Mouse (Mus musculus) lung, adult 2 months (tissue): ENCODE measurements around the gene Eif3k.

Experiments used
- CTCF ChIP-seq: fragments of 200-500 bp; IDR thresholded peaks from 2 replicates; pipeline ENCODE4 v1.5.1; 2011; ENCODE audit warnings: mild to moderate bottlenecking, low read length, control low read depth; ENCODE audit not compliant: insufficient read depth
- POLR2A ChIP-seq: fragments of 200-500 bp; IDR thresholded peaks from 2 replicates; pipeline ENCODE4 v1.6.1; 2011; ENCODE audit warnings: low read depth, mild to moderate bottlenecking, control low read depth, low read length, borderline replicate concordance; ENCODE audit errors: extremely low read depth

DNA sequence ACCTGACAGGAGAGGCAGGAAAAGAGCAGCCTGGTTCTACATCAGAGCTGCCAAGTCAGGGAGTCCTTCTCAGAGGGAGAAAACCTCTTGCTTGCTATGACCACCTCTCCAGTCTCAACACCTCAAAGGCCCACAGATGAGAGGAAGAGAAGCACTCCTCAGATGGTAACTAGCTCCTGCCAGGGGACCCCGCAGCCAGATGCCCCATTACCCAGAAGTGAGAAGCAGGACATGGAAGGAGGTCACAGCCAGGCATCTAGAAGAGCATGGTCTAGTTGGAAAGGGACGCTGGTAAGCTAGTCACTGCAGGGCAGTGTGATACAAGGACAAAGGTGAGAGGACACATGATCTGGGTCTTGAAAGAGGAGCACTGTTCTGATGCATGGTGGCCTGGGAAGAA is 47.8 kb downstream of the Eif3k start:
- TF ChIP-seq POLR2A (no peak), CTCF (no peak)
